Mouse (Mus musculus) brain, embryonic 14.5 days (tissue): ENCODE measurements around the gene Cbx4.

ENCODE experiments used
- CTCF ChIP-seq: fragments of 200-500 bp; IDR thresholded peaks from 2 replicates; pipeline ENCODE4 v1.5.1; 2012; ENCODE audit warnings: inconsistent platforms, mild to moderate bottlenecking, moderate library complexity, borderline replicate concordance; ENCODE audit not compliant: insufficient read depth, insufficient read length; ENCODE audit errors: extremely low read depth
- POLR2A ChIP-seq: fragments of 200-500 bp; IDR thresholded peaks from 2 replicates; pipeline ENCODE4 v1.6.1; 2012; ENCODE audit warnings: mild to moderate bottlenecking, inconsistent platforms, borderline replicate concordance; ENCODE audit not compliant: poor library complexity, insufficient read depth, insufficient read length, severe bottlenecking; ENCODE audit errors: extremely low read depth

GRCm38 (mm10) chr11:119039732-119040512, 46.1 kb downstream of the Cbx4 start:
- TF ChIP-seq CTCF, result no peak
- TF ChIP-seq POLR2A, result no peak
